Mouse (Mus musculus): Measurements from ENCODE around the gene Elobl. TPM values are rescaled to one million over a fixed set of nuclear protein-coding genes. Genes with fewer than 3 reads are reported as not detected.
A peak's percentile ranks its signal among the peaks of the same experiment; 100 is the strongest.
"Not testable (repeated sequence)": the region's sequence is repeated elsewhere in the genome, so short reads cannot be mapped to it uniquely, and the experiment has no call there.

Gene Elobl
- not detected for total RNA-seq (2022)

GRCm38 (mm10) chr11:88966881-88967361 is at the start of gene Elobl:
Gene Elobl, minus strand, starts transcription at chr11:88966931.
- DNase-seq (ENCODE audit: low spot score): no peak

GRCm38 (mm10) chr11:89012241-89012640 is 45.5 kb upstream of the Elobl start:
- DNase-seq (ENCODE audit: low spot score): no peak

- DNase-seq (ENCODE audit: low spot score): no peak
These were observed 42.8 kb upstream of the Elobl start for GRCm38 (mm10) chr11:89009496-89009895.

- no peak for DNase-seq (ENCODE audit: low spot score)
These were observed 42.3 kb upstream of the Elobl start for GRCm38 (mm10) chr11:89009066-89009465.

GRCm38 (mm10) chr11:89007582-89007981 is 40.9 kb upstream of the Elobl start:
- DNase-seq (ENCODE audit: low spot score): no peak

GRCm38 (mm10) chr11:89006404-89006803 is 39.7 kb upstream of the Elobl start:
- no peak for DNase-seq (ENCODE audit: low spot score)

- DNase-seq (ENCODE audit: low spot score): no peak
These were observed 38.7 kb upstream of the Elobl start for GRCm38 (mm10) chr11:89005473-89005872.

- no peak for DNase-seq (ENCODE audit: low spot score)
These were observed 37.0 kb upstream of the Elobl start for GRCm38 (mm10) chr11:89003726-89004125.

GRCm38 (mm10) chr11:89003078-89003477 is 36.3 kb upstream of the Elobl start:
- DNase-seq (ENCODE audit: low spot score): no peak

GRCm38 (mm10) chr11:89002621-89003020 is 35.9 kb upstream of the Elobl start:
- no peak for DNase-seq (ENCODE audit: low spot score)

GRCm38 (mm10) chr11:89002068-89002467 is 35.3 kb upstream of the Elobl start:
- DNase-seq (ENCODE audit: low spot score): no peak

GRCm38 (mm10) chr11:89001569-89001968 is 34.8 kb upstream of the Elobl start:
- no peak for DNase-seq (ENCODE audit: low spot score)

GRCm38 (mm10) chr11:89000527-89000819 is 33.7 kb upstream of the Elobl start:
- no peak for DNase-seq (ENCODE audit: low spot score)

- DNase-seq (ENCODE audit: low spot score): no peak
These were observed 33.2 kb upstream of the Elobl start for GRCm38 (mm10) chr11:88999723-89000526.

GRCm38 (mm10) chr11:88998974-88999722 is 32.4 kb upstream of the Elobl start, which contains the start of gene Trim25:
Gene Trim25, plus strand, starts transcription at chr11:88999376.
- DNase-seq (ENCODE audit: low spot score): peak; percentile 96

- no peak for DNase-seq (ENCODE audit: low spot score)
These were observed 31.7 kb upstream of the Elobl start for GRCm38 (mm10) chr11:88998406-88998805.

- DNase-seq (ENCODE audit: low spot score): not testable (repeated sequence)
These were observed 30.6 kb upstream of the Elobl start for GRCm38 (mm10) chr11:88997343-88997742.

GRCm38 (mm10) chr11:88996427-88996826 is 29.7 kb upstream of the Elobl start:
- DNase-seq (ENCODE audit: low spot score): peak; percentile 66

- DNase-seq (ENCODE audit: low spot score): no peak
These were observed 28.9 kb upstream of the Elobl start for GRCm38 (mm10) chr11:88995616-88996015.

- DNase-seq (ENCODE audit: low spot score): no peak
These were observed 27.8 kb upstream of the Elobl start for GRCm38 (mm10) chr11:88994492-88994891.

GRCm38 (mm10) chr11:88993625-88994024 is 26.9 kb upstream of the Elobl start:
- DNase-seq (ENCODE audit: low spot score): peak; percentile 81

- no peak for DNase-seq (ENCODE audit: low spot score)
These were observed 26.5 kb upstream of the Elobl start for GRCm38 (mm10) chr11:88993186-88993585.

GRCm38 (mm10) chr11:88989530-88989929 is 22.8 kb upstream of the Elobl start:
- DNase-seq (ENCODE audit: low spot score): no peak
